Mouse (Mus musculus) thymus, postnatal 10 days (tissue): Measurements from ENCODE around the gene Tmem150a.

ENCODE experiments used
- DNase-seq, 2 experiments: peaks; one replicate each; pipeline ENCODE4 v3.0.0; 2021; ENCODE audit warnings: low spot score in 2 of 2

The Tmem150a gene

DNA sequence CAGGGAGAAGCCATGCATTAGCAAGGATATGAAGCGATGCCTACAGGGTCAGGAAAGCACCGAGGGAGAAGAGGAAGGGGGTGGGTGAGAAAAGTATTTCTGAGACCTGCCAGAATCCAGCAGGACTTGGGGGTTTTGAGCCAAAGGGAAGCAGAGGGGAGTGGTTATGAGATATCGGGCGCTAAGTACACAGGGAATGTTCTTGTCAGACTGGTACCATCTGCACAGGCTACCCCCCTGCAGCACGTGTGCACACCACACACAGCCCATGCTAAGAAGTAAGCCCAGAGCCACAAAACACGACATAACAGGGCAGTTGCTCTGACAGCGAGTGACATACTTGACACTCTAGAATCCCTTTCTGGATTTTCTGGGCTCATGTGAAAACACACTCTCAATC, 19.0 kb downstream of the Tmem150a start:
- no peak for DNase-seq

GRCm38 (mm10) chr6:72374820-72375563, 19.7 kb downstream of the Tmem150a start:
- DNase-seq, result no peak

- no peak for DNase-seq
Observed at GRCm38 (mm10) chr6:72378510-72379234, 23.4 kb downstream of the Tmem150a start.

GRCm38 (mm10) chr6:72379377-72380130, 24.3 kb downstream of the Tmem150a start:
- DNase-seq, result no peak

DNA sequence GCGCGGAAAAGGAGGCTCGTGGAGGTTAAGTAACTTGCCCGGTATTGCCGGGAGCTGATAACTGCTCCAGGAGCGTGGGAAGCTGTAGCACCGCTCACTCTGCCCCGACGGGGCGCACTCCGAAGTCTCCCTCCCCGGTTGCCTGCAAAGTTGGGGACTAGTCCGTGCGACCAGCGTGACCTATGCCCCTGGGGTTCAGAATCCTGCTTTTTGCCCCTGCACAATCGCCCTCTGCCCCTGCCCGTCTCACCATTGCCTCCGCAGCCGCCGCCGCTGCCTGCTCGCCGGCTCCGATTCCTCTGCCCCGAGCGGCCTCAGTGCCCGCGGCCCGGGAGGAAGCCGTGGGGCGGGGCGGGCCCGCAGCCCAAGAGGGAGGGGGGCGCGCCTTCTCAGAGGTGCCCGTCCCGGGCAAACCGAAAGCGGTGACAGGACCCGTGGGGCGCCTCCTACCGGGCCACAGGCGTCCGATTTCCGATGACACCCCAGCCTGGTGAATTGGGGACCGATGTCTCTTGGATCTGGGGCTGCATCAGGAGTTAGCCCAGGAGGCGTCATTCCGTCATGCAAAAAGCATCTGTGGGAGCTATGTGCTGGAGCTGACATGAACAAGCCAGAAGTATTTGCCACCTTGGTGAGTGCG, 25.0 kb downstream of the Tmem150a start, which contains the start of gene Vamp5:
Gene Vamp5 (minus strand): TSS at position 338 of the 640 bp plus-strand sequence.
- DNase-seq, result peak; percentile 83 to 89

GRCm38 (mm10) chr6:72382494-72382893, 27.2 kb downstream of the Tmem150a start:
- no peak for DNase-seq

- DNase-seq, result no peak
Observed at GRCm38 (mm10) chr6:72383142-72383820, 28.0 kb downstream of the Tmem150a start.

GRCm38 (mm10) chr6:72383952-72384351, 28.7 kb downstream of the Tmem150a start:
- no peak for DNase-seq

GRCm38 (mm10) chr6:72385258-72385657, 30.0 kb downstream of the Tmem150a start:
- DNase-seq, result no peak

- DNase-seq, result no peak
Observed at GRCm38 (mm10) chr6:72386561-72386960, 31.3 kb downstream of the Tmem150a start.

DNA sequence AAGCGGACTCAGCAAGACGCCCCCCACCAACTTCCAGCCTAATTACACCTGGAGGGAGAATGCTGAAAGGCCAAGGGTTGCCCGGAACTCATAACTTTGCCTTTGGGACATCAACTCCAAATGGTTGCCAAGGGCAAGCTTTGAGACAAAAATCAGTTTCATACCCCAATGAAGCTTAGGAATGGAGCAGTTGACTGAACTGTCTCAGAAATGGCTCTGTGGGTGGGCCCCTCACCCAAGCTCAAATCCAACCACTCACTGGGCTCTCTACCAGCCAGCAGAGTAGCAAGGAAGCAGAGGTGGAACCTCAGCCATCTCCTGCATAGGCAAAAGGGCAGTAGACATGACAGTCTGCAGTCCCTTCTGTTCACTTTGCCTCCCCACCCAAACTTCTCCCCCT, 32.6 kb downstream of the Tmem150a start:
- no peak for DNase-seq

GRCm38 (mm10) chr6:72388266-72388665, 33.0 kb downstream of the Tmem150a start:
- DNase-seq, result no peak

- no peak for DNase-seq
Observed at GRCm38 (mm10) chr6:72388791-72389329, 33.6 kb downstream of the Tmem150a start.

DNA sequence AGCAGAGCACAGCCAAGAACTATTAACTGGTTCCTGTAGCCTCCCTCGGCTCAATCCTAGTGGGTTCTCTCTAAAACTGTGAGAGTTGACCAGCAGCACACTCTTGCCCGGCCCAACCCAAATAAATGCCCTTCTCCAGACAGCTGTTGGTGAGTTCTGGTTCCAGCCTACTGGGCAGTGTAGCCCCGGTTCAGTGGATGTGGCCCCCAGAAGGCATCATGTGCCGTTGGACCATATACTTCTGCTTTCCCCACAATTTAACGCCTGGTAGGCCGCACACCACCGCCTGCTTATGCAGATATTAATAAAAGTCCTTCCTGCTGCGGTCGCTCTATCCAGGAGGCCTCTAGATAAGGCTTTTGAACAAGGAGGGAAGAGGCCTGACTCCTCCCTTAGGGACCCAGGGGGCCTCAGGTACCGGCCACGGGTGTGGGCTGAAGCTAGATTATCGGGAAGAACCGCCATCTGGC, 34.3 kb downstream of the Tmem150a start:
- no peak for DNase-seq

GRCm38 (mm10) chr6:72389941-72390771, 34.9 kb downstream of the Tmem150a start, which contains the start of gene Vamp8:
Vamp8 (minus strand) TSS chr6:72390703.
- peak; percentile 45 to 52 for DNase-seq

- no peak for DNase-seq
Observed at GRCm38 (mm10) chr6:72390795-72391521, 35.7 kb downstream of the Tmem150a start.

DNA sequence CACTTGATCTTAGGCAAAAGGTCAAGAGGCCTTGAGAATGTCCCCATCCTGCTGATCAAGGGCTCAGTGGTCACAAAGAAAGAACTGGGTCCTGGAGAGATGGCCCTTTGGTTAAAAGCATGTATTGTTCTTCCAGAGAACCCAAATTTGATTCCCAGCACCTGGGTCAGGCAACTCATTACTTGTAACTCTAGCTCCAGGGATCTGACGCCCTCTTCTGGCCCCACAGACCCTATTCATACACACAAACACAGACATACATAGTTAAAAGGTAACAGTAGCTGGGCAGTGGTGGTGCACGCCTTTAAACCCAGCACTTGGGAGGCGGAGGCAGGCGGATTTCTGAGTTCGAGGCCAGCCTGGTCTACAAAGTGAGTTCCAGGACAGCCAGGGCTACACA, 37.1 kb downstream of the Tmem150a start:
- DNase-seq, result no peak

- DNase-seq, result no peak
Observed at GRCm38 (mm10) chr6:72396837-72397251, 41.6 kb downstream of the Tmem150a start.

GRCm38 (mm10) chr6:72399967-72400366, 44.7 kb downstream of the Tmem150a start:
- DNase-seq, result no peak
